Mouse (Mus musculus) liver, adult 10 weeks (tissue): ENCODE results near the gene Olfr1047. TPM values are rescaled to one million over a fixed set of nuclear protein-coding genes. Genes with fewer than 3 reads are reported as not detected.

ENCODE experiments used
- polyA plus RNA-seq: library from polyadenylated mRNA; stranded (reverse); fragments of 350-450 nt; fragmentation: Illumina TruSeq; extraction: RNeasy Lipid Tissue Mini Kit (QIAGEN cat#74804); gene quantifications from one replicate; pipeline ENCODE4 v1.2.3, GENCODE M21; 2014; ENCODE audit warnings: low read depth, low replicate concordance

Gene Olfr1047
- not detected for polyA plus RNA-seq

DNA sequence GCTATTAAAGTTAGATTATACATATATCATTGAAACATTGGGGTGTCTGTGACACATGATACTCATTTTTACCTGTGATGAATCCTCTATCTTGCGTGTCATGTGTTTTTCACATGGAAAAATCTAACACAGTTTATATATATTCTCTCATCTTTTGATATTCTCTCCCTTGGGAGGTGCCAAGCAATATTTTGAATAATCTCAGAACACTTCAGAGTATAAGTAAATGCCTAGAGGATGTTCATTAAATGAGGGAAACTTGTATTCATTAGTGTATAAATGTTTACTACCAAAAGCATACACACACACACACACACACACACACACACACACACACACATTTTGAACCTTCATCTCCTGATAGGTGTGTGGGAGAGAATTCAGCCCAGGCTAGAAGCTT is at the start of gene Olfr1047:
Gene Olfr1047 (minus strand): TSS at position 101 of the 400 bp plus-strand sequence.

DNA sequence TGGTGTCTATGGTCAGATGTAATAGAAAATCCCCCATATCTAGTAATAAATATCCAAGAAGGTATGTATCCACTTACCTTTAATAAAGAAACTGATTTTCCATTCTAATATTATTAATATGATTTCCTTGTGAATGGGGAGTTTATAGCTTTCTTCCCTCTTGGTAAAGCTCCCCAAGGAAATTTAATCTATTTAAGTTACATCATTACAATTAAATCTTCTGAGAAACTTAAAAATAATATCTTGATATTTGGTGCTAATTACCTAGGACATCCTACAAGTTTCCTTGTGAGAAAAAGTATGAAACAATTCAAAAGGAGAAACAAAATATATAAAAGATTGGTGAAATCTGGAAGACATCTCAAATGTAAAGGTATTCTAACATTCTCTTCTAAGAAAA is 47.8 kb upstream of the Olfr1047 start, which contains the start of gene Olfr1051:
Gene Olfr1051 (minus strand): TSS at position 101 of the 400 bp plus-strand sequence.

DNA sequence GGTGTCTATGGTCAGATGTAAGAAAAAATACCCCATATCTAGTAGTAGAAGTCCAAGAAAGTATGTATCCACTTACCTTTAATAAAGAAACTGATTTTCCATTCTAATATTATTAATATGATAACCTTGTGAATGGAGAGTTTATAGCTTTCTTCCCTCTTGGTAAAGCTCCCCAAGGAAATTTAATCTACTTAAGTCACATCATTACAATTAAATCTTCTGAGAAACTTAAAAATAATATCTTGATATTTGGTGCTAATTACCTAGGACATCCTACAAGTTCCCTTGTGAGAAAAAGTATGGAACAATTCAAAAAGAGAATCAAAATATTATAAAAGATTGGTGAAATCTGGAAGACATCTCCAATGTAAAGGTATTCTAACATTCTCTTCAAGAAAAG is 27.0 kb upstream of the Olfr1047 start, which contains the start of gene Olfr1049:
Gene Olfr1049 (minus strand): TSS at position 101 of the 400 bp plus-strand sequence.

DNA sequence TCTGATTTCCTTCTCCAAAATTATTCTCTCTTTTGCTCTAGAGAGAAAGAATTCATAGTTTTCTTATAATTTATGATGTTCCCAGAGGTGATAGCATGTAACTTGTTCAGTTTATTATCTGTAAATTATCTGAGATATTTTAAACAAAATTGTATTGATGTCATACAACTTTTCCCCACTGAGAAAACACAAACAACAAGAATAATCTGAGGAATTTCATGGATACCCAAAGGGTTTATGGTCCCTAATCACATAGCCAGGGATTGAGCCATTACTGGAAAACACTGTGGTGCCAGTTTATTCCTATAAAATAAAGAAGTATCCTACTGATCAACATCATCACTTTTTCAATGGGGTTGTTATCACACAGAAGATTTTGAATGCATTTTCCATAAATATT is 9.0 kb upstream of the Olfr1047 start, which contains the start of gene Olfr1048:
Gene Olfr1048 (minus strand): TSS at position 101 of the 400 bp plus-strand sequence.

DNA sequence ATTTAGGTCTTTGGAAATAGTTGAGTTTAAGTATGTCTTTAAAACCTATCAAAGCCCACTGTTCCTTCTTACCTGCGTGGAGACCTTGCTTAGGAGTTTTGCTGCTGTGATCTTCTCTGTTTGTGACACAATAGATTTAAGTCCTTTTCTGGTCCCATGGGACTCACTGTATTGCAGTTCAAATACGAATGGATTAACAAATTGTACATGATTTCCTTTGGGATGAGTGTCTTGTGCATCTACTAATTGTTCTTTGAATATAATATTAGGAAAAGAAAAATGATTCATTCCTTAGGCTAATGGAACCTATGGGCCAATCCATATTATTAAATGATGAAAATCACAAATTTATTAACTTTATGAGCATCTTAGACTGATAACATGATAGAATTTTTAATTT is 12.0 kb downstream of the Olfr1047 start, which contains the start of gene Olfr1046:
Gene Olfr1046 (minus strand): TSS at position 101 of the 400 bp plus-strand sequence.

DNA sequence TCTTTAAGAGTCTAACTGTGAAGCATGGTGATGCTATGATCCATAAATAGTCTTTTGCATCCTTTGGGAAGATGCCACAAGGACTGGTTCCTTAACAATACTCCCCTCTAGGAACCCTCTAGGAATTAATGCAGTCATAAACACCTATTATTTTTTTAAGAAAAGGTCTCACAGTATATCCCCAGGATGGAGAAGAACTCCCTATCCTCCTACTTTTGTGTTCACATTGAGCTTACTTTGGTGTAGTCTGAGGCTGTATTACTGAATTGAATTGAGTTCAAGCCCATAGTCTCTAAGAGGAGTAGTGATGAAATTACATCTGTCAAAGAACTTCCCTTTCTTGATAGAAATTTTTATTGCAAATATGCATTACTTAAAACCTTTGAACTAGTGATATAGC is 28.3 kb downstream of the Olfr1047 start, which contains the start of gene Olfr1045:
Gene Olfr1045 (minus strand): TSS at position 101 of the 400 bp plus-strand sequence.

DNA sequence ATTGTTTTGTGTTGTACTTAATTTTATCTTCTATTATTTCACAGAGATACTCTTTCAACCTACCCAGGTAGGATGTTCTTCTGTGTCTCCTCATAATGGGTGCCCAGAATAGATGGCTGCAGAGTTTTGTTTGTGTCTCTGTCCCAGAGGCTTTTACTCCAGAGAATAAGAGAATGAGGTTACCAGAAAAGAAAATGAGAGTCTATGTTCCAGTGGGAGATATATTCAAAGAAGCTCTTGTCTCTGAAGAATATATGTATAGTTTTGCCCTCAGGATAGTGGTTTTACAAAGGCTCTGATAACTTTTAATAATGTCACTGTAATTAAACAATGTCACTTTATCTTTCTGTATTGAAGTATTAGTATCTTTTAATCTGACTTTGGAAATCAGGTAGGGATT is 45.6 kb downstream of the Olfr1047 start, which contains the start of gene Olfr52:
Gene Olfr52 (minus strand): TSS at position 101 of the 400 bp plus-strand sequence.

DNA sequence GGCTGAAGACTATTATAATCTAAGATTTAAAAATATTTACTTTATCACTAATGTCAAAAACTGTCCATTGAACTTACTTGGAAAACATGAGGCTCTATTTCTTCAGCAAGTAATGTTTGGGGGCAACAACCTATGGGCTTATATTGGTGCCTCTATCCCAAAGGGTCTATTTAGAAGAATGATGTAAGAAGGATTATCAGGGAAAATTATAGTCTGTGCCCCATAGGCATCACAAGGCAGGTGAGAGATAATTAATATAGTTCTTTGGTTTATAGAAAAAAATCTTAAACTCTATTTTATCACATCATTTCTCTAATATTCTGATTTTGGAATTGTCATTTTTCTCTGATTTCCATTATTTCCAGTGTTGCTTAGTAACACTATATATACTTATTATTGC is 53.5 kb downstream of the Olfr1047 start, which contains the start of gene Olfr1044:
Gene Olfr1044 (minus strand): TSS at position 101 of the 400 bp plus-strand sequence.

Other genes with a start within 250 kb of the Olfr1047 start
- not detected for gene Olfr1031, start 241.1 kb downstream of the Olfr1047 start, polyA plus RNA-seq
- not detected for gene Olfr1032, start 225.9 kb downstream of the Olfr1047 start, polyA plus RNA-seq
- gene Olfr1033, start 210.8 kb downstream of the Olfr1047 start, polyA plus RNA-seq: 14.7 TPM
- 5.8 TPM for gene Olfr1034, start 185.5 kb downstream of the Olfr1047 start, polyA plus RNA-seq
- not detected for gene Olfr1036, start 157.4 kb downstream of the Olfr1047 start, polyA plus RNA-seq
- not detected for gene Olfr1037, start 144.0 kb downstream of the Olfr1047 start, polyA plus RNA-seq
- gene Olfr1039, start 95.5 kb downstream of the Olfr1047 start, polyA plus RNA-seq: not detected
- not detected for gene Olfr1040, start 84.7 kb downstream of the Olfr1047 start, polyA plus RNA-seq
- not detected for gene Olfr1042, start 69.6 kb downstream of the Olfr1047 start, polyA plus RNA-seq
- not detected for gene Olfr1043, start 63.9 kb downstream of the Olfr1047 start, polyA plus RNA-seq
- gene Olfr1044, start 53.6 kb downstream of the Olfr1047 start, polyA plus RNA-seq: not detected
- not detected for gene Olfr52, start 45.7 kb downstream of the Olfr1047 start, polyA plus RNA-seq
- gene Olfr1045, start 28.4 kb downstream of the Olfr1047 start, polyA plus RNA-seq: not detected
- not detected for gene Olfr1046, start 12.1 kb downstream of the Olfr1047 start, polyA plus RNA-seq
- gene Olfr1048, start 8.9 kb upstream of the Olfr1047 start, polyA plus RNA-seq: not detected
- not detected for gene Olfr1049, start 26.9 kb upstream of the Olfr1047 start, polyA plus RNA-seq
- not detected for gene Olfr1051, start 47.7 kb upstream of the Olfr1047 start, polyA plus RNA-seq
- gene Olfr1052, start 61.1 kb upstream of the Olfr1047 start, polyA plus RNA-seq: not detected
- gene Olfr1053, start 83.9 kb upstream of the Olfr1047 start, polyA plus RNA-seq: not detected
- not detected for gene Olfr1054, start 104.0 kb upstream of the Olfr1047 start, polyA plus RNA-seq
- gene Olfr1055, start 118.9 kb upstream of the Olfr1047 start, polyA plus RNA-seq: not detected
- gene Olfr1056, start 131.1 kb upstream of the Olfr1047 start, polyA plus RNA-seq: not detected
- gene Olfr1057, start 147.0 kb upstream of the Olfr1047 start, polyA plus RNA-seq: not detected
- gene Olfr1058, start 157.2 kb upstream of the Olfr1047 start, polyA plus RNA-seq: not detected
- not detected for gene Olfr1061, start 182.6 kb upstream of the Olfr1047 start, polyA plus RNA-seq
- not detected for gene Olfr1062, start 195.3 kb upstream of the Olfr1047 start, polyA plus RNA-seq
- gene Olfr1065, start 219.2 kb upstream of the Olfr1047 start, polyA plus RNA-seq: not detected
- not detected for gene Olfr1066, start 224.9 kb upstream of the Olfr1047 start, polyA plus RNA-seq